ENCODE assay signal across 8 mouse cellular contexts in genomic region chr12:79944714-79945493, GRCm38 (mm10).
DNase-seq lines count a peak whose midpoint lies in the region; ATAC-seq and TF ChIP-seq lines count a peak whose summit lies in the region.

No protein-coding gene starts in this region.

- peaks cover 18% of the 10 kb centered on the region for H3K4me1 ChIP-seq in liver, postnatal 0 days (ENCODE audit: insufficient read depth)
- peaks cover 58% of the 10 kb centered on the region for H3K4me1 ChIP-seq in stomach, embryonic 15.5 days

- 16% methylated on average over 6 of the region's 6 CpGs for WGBS in liver, postnatal 0 days (ENCODE audit: insufficient replicate concordance)
- WGBS in stomach, embryonic 15.5 days, result 8% methylated on average over 6 of the region's 6 CpGs

- peak overlapping the region; percentile 73 for H3K27ac ChIP-seq in liver, postnatal 0 days (ENCODE audit: low read depth)
- peak overlapping the region; percentile 94 for H3K27ac ChIP-seq in stomach, embryonic 15.5 days

- ATAC-seq in liver, postnatal 0 days, result peak; percentile 59
- peak; percentile 84 for ATAC-seq in stomach, embryonic 15.5 days (ENCODE audit: insufficient read depth, low FRiP score, low read depth)

- H3K4me3 ChIP-seq in liver, postnatal 0 days (ENCODE audit: low read depth, low read length), result no peak overlapping the region
- no peak overlapping the region for H3K4me3 ChIP-seq in stomach, embryonic 15.5 days (replicated peaks)

- no peaks in the 10 kb centered on the region for H3K27me3 ChIP-seq in liver, postnatal 0 days (ENCODE audit: insufficient read depth, low read length)
- no peaks in the 10 kb centered on the region for H3K27me3 ChIP-seq in stomach, embryonic 15.5 days (replicated peaks)

- no peaks in the 10 kb centered on the region for H3K36me3 ChIP-seq in liver, postnatal 0 days (replicated peaks; ENCODE audit: insufficient read depth, low read length)
- H3K36me3 ChIP-seq in stomach, embryonic 15.5 days, result no peaks in the 10 kb centered on the region

- TF ChIP-seq EP300 in liver, postnatal 0 days (IDR thresholded peaks at IDR 0.05; ENCODE audit: low read depth), result no peak

- 0 out of 2 replicates have a peak overlapping the region, but pooled peaks have one; percentile 9 for H3K9ac ChIP-seq in liver, postnatal 0 days (replicated peaks)
- H3K9ac ChIP-seq in stomach, embryonic 15.5 days, result no peak overlapping the region

- TF ChIP-seq CTCF in liver, postnatal 0 days (IDR thresholded peaks at IDR 0.05; ENCODE audit: low read depth), result no peak

- no peak overlapping the region for H3K4me2 ChIP-seq in liver, postnatal 0 days (ENCODE audit: low read depth, low read length)
- H3K4me2 ChIP-seq in stomach, embryonic 15.5 days, result peak overlapping the region; percentile 13; the same call in 1 of the 2 replicates

- no peaks in the 10 kb centered on the region for H3K9me3 ChIP-seq in liver, postnatal 0 days (ENCODE audit: low read length)
- H3K9me3 ChIP-seq in stomach, embryonic 15.5 days, result no peaks in the 10 kb centered on the region

- peak; percentile 32 for DNase-seq in thymus, postnatal 4 days
- DNase-seq in thymus, adult 18-20 months, result no peak
- peak; percentile 68 for DNase-seq in heart, adult 8-10 months (ENCODE audit: low spot score)
- peak; percentile 55 for DNase-seq in kidney, adult 18-20 months
- DNase-seq in liver, postnatal 0 days, result peak; percentile 62
- DNase-seq in c-Kit-positive CD71-positive TER-119-positive erythroid progenitor cells, embryonic 14.5 days (ENCODE audit: low spot score), result no peak
- DNase-seq in cerebellum, postnatal 4 days (ENCODE audit: low spot score in 2 of 2), result no peak

Comparison
In these comparisons a context has a peak if more than half of its experiments do, and no peak if none do; other contexts are left out.
1. DNase-seq: peak in thymus, postnatal 4 days (single experiment), heart, adult 8-10 months (single experiment), kidney, adult 18-20 months (single experiment) and liver, postnatal 0 days (single experiment); none in thymus, adult 18-20 months (0 of 2), c-Kit-positive CD71-positive TER-119-positive erythroid progenitor cells, embryonic 14.5 days (single experiment) and cerebellum, postnatal 4 days (0 of 2).